Mouse (Mus musculus): ENCODE data around the gene Rps27. TPM values are rescaled to one million over a fixed set of nuclear protein-coding genes. Genes with fewer than 3 reads are reported as not detected.

Gene Rps27
- polyA plus RNA-seq (2012; rRNA removed): 1,542 and 2,177 TPM in 2 replicates

GRCm38 (mm10) chr3:90213377-90213866 is at the start of gene Rps27, which contains the start of gene Rab13:
Gene Rps27 (minus strand): TSS chr3:90213651.
Gene Rab13 (plus strand): TSS chr3:90213695.
- WGBS: under 1% methylated on average over 42 of the region's 42 CpGs
- Histone ChIP-seq H3K27ac (ENCODE audit: control insufficient read depth, insufficient read depth, low read length) (0 out of 2 replicates have a peak within 1 kb of the TSS, but pooled peaks have one; percentile 7), H3K4me1 (replicated peaks; ENCODE audit: control insufficient read depth, insufficient read depth, low read length) (peaks cover 10% of the 10 kb centered on the region), H3K4me3 (ENCODE audit: control insufficient read depth, insufficient read depth, low read length) (peak within 1 kb of the TSS; percentile 75), H3K27me3 (ENCODE audit: control insufficient read depth, insufficient read depth, low read length) (no peaks in the 10 kb centered on the region), H3K36me3 (ENCODE audit: control insufficient read depth, insufficient read depth, low read length) (peaks cover 33% of the 10 kb centered on the region)
- TF ChIP-seq CTCF (IDR thresholded peaks at IDR 0.05; ENCODE audit: borderline replicate concordance, control insufficient read depth, extremely low read depth, insufficient read depth, low read length, poor library complexity) (no peak), POLR2A (IDR thresholded peaks at IDR 0.05; ENCODE audit: control insufficient read depth, extremely low read depth, insufficient read depth, low read length, poor library complexity) (peak; percentile 99)
- peak; percentile 84 for DNase-seq

GRCm38 (mm10) chr3:90258521-90258920 is 45.1 kb upstream of the Rps27 start:
- no peaks in the 10 kb centered on the region for H3K27me3 ChIP-seq (ENCODE audit: control insufficient read depth, insufficient read depth, low read length)
- H3K4me1 ChIP-seq (replicated peaks; ENCODE audit: control insufficient read depth, insufficient read depth, low read length): peaks cover 12% of the 10 kb centered on the region
- no peak overlapping the region for H3K27ac ChIP-seq (ENCODE audit: control insufficient read depth, insufficient read depth, low read length)
- H3K36me3 ChIP-seq (ENCODE audit: control insufficient read depth, insufficient read depth, low read length): peaks cover 41% of the 10 kb centered on the region
- H3K4me3 ChIP-seq (ENCODE audit: control insufficient read depth, insufficient read depth, low read length): no peak overlapping the region
- WGBS: 92% methylated on average over 4 of the region's 4 CpGs
- DNase-seq: no peak
- TF ChIP-seq CTCF (IDR thresholded peaks at IDR 0.05; ENCODE audit: borderline replicate concordance, control insufficient read depth, extremely low read depth, insufficient read depth, low read length, poor library complexity): no peak
- TF ChIP-seq POLR2A (IDR thresholded peaks at IDR 0.05; ENCODE audit: control insufficient read depth, extremely low read depth, insufficient read depth, low read length, poor library complexity): no peak

- peaks cover 12% of the 10 kb centered on the region for H3K4me1 ChIP-seq (replicated peaks; ENCODE audit: control insufficient read depth, insufficient read depth, low read length)
- no peak overlapping the region for H3K4me3 ChIP-seq (ENCODE audit: control insufficient read depth, insufficient read depth, low read length)
- 95% methylated on average over 19 of the region's 19 CpGs for WGBS
- TF ChIP-seq CTCF (IDR thresholded peaks at IDR 0.05; ENCODE audit: borderline replicate concordance, control insufficient read depth, extremely low read depth, insufficient read depth, low read length, poor library complexity) (no peak), POLR2A (IDR thresholded peaks at IDR 0.05; ENCODE audit: control insufficient read depth, extremely low read depth, insufficient read depth, low read length, poor library complexity) (no peak)
- H3K36me3 ChIP-seq (ENCODE audit: control insufficient read depth, insufficient read depth, low read length): peaks cover 39% of the 10 kb centered on the region
- H3K27me3 ChIP-seq (ENCODE audit: control insufficient read depth, insufficient read depth, low read length): no peaks in the 10 kb centered on the region
- DNase-seq: no peak
- H3K27ac ChIP-seq (ENCODE audit: control insufficient read depth, insufficient read depth, low read length): no peak overlapping the region
Observed at GRCm38 (mm10) chr3:90256731-90257530, 43.5 kb upstream of the Rps27 start.

- 96% methylated on average over 14 of the region's 14 CpGs for WGBS
- no peak for TF ChIP-seq CTCF (IDR thresholded peaks at IDR 0.05; ENCODE audit: borderline replicate concordance, control insufficient read depth, extremely low read depth, insufficient read depth, low read length, poor library complexity)
- peaks cover 29% of the 10 kb centered on the region for H3K36me3 ChIP-seq (ENCODE audit: control insufficient read depth, insufficient read depth, low read length)
- no peaks in the 10 kb centered on the region for H3K27me3 ChIP-seq (ENCODE audit: control insufficient read depth, insufficient read depth, low read length)
- DNase-seq: no peak
- no peak overlapping the region for H3K4me3 ChIP-seq (ENCODE audit: control insufficient read depth, insufficient read depth, low read length)
- H3K27ac ChIP-seq (ENCODE audit: control insufficient read depth, insufficient read depth, low read length): no peak overlapping the region
- peaks cover 12% of the 10 kb centered on the region for H3K4me1 ChIP-seq (replicated peaks; ENCODE audit: control insufficient read depth, insufficient read depth, low read length)
Observed at GRCm38 (mm10) chr3:90255784-90256353, 42.4 kb upstream of the Rps27 start.

GRCm38 (mm10) chr3:90255194-90255565 is 41.7 kb upstream of the Rps27 start:
- Histone ChIP-seq H3K36me3 (ENCODE audit: control insufficient read depth, insufficient read depth, low read length) (peaks cover 22% of the 10 kb centered on the region), H3K27ac (ENCODE audit: control insufficient read depth, insufficient read depth, low read length) (0 out of 2 replicates have a peak overlapping the region, but pooled peaks have one; percentile 9), H3K4me1 (replicated peaks; ENCODE audit: control insufficient read depth, insufficient read depth, low read length) (peaks cover 12% of the 10 kb centered on the region), H3K27me3 (ENCODE audit: control insufficient read depth, insufficient read depth, low read length) (no peaks in the 10 kb centered on the region), H3K4me3 (ENCODE audit: control insufficient read depth, insufficient read depth, low read length) (peak overlapping the region; percentile 88)
- TF ChIP-seq POLR2A (IDR thresholded peaks at IDR 0.05; ENCODE audit: control insufficient read depth, extremely low read depth, insufficient read depth, low read length, poor library complexity): no peak
- DNase-seq: no peak
- WGBS: 5% methylated on average over 2 of the region's 2 CpGs

- TF ChIP-seq POLR2A (IDR thresholded peaks at IDR 0.05; ENCODE audit: control insufficient read depth, extremely low read depth, insufficient read depth, low read length, poor library complexity) (no peak), CTCF (IDR thresholded peaks at IDR 0.05; ENCODE audit: borderline replicate concordance, control insufficient read depth, extremely low read depth, insufficient read depth, low read length, poor library complexity) (no peak)
- 0 out of 2 replicates have a peak overlapping the region, but pooled peaks have one; percentile 9 for H3K27ac ChIP-seq (ENCODE audit: control insufficient read depth, insufficient read depth, low read length)
- H3K4me3 ChIP-seq (ENCODE audit: control insufficient read depth, insufficient read depth, low read length): peak overlapping the region; percentile 88
- H3K36me3 ChIP-seq (ENCODE audit: control insufficient read depth, insufficient read depth, low read length): peaks cover 16% of the 10 kb centered on the region
- WGBS: under 1% methylated on average over 41 of the region's 41 CpGs
- no peaks in the 10 kb centered on the region for H3K27me3 ChIP-seq (ENCODE audit: control insufficient read depth, insufficient read depth, low read length)
- H3K4me1 ChIP-seq (replicated peaks; ENCODE audit: control insufficient read depth, insufficient read depth, low read length): peaks cover 12% of the 10 kb centered on the region
- peak; percentile 23 for DNase-seq
Observed at GRCm38 (mm10) chr3:90254419-90255193, 41.2 kb upstream of the Rps27 start.
